Mouse (Mus musculus): ENCODE data around the gene Gbx2.

GRCm38 (mm10) chr1:89912392-89912791 lies 18.6 kb downstream of the Gbx2 start:
- TF ChIP-seq FLI1 (IDR thresholded peaks at IDR 0.05; ENCODE audit: low read length) = no peak
- TF ChIP-seq GATA1 (IDR thresholded peaks at IDR 0.05; ENCODE audit: borderline replicate concordance, low read length) = no peak
